Mouse (Mus musculus): ENCODE measurements around the gene Mrpl40. TPM values are rescaled to one million over a fixed set of nuclear protein-coding genes. Genes with fewer than 3 reads are reported as not detected.

Mrpl40 gene
- polyA plus RNA-seq (2014; fragmentation: Nextera tagmentation; extraction: Ambion mirVana): 86.4 and 92.8 TPM in 2 replicates

DNA sequence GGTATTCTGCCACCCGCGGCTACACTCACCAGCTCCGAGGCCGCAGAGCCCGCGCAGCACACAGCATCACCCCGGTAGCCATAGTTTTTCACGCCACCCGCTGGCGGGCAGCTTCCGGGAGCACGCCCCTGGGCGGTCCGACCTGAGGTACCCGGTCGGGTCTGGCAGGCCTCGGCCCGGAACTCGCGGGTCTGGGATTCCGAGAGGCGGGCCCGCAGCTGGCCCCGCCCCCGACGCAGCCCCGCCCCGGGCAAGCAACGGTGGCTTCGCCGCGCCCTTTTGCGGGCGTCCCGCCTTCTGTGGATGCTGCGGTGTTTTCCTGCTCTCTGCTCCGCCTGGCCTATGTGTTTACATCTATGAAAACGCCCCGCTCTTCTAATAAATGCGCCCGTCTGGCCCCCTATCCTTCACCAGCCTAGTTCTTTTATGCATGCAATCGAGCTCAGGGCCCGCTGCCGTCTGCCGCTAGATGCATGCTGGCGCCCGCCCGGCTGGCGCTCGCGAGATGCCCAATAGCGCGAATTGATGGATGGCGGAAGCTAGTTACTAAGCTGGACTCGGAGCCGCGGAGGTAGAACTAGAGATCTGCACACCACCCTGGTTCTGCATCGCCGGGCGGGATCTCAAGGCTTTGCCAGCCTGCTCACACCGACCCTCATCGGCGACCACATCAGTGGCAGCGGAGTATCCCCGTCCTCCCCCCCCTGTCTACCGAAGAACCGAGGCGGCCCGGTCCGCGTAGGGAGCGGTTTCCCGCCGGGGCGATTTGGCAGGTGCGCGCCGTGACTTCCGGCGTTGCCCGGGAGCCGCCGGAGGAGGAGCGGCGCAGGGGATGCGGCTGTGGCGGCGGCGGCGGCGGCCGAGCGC is at the start of gene Mrpl40, which contains the start of gene Hira:
Gene Mrpl40, minus strand, starts transcription at position 421 of the 867 bp plus-strand sequence.
Gene Hira, plus strand, starts transcription at position 596 of the 867 bp plus-strand sequence.
- H3K36me3 ChIP-seq (ENCODE audit: control insufficient read depth, insufficient read depth, low read length): peaks cover 10% of the 10 kb centered on the region; the same call in 1 of the 2 replicates

DNA sequence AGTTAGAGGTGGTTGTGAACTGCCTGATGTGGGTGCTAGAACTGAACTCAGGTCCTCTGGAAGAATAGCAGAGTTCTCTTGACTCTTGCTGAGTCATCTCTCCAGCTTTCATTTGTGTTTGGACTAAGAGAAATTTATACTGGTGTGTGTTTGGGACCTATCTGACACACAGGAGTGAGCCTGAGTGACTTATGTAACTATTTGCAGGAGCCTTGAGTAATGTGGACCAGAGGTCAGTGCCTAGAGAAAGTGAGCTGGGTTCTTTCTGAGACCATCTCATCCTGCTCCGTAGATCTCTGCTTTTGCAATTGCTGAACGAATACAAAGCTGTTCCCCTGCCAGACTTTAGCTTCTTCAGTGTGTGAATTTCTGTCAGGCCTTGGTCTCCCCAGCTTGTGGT is 45.1 kb upstream of the Mrpl40 start:
- H3K4me1 ChIP-seq (ENCODE audit: control insufficient read depth, insufficient read depth, low read length): no peaks in the 10 kb centered on the region
- no peak overlapping the region for H3K4me3 ChIP-seq (ENCODE audit: low read depth, low read length)
- ATAC-seq (ENCODE audit: low FRiP score): no peak
- H3K9me3 ChIP-seq (ENCODE audit: control insufficient read depth, low read length): no peaks in the 10 kb centered on the region
- no peaks in the 10 kb centered on the region for H3K27me3 ChIP-seq (ENCODE audit: control insufficient read depth, insufficient read depth, low read length)
- 90% methylated on average over 2 of the region's 2 CpGs for WGBS
- H3K27ac ChIP-seq (ENCODE audit: low read depth, low read length): no peak overlapping the region
- H3K36me3 ChIP-seq (ENCODE audit: control insufficient read depth, insufficient read depth, low read length): peaks cover 25% of the 10 kb centered on the region
- no peak overlapping the region for H3K9ac ChIP-seq (ENCODE audit: low read length)
- no peak overlapping the region for H3K4me2 ChIP-seq
- no peak for DNase-seq (ENCODE audit: low spot score, missing footprints)

More for the DNA sequence above, at the start of gene Mrpl40, which contains the start of gene Hira:
- WGBS: under 1% methylated on average over 92 of the region's 93 CpGs
- Histone ChIP-seq H3K9ac (ENCODE audit: low read length) (peak within 1 kb of the TSS; percentile 95), H3K27me3 (ENCODE audit: control insufficient read depth, insufficient read depth, low read length) (no peaks in the 10 kb centered on the region), H3K4me2 (peak within 1 kb of the TSS; percentile 74), H3K27ac (ENCODE audit: low read depth, low read length) (peak within 1 kb of the TSS; percentile 91), H3K4me3 (ENCODE audit: low read depth, low read length) (peak within 1 kb of the TSS; percentile 97), H3K9me3 (ENCODE audit: control insufficient read depth, low read length) (no peaks in the 10 kb centered on the region), H3K4me1 (ENCODE audit: control insufficient read depth, insufficient read depth, low read length) (peaks cover 8% of the 10 kb centered on the region)
- ATAC-seq (ENCODE audit: low FRiP score) (peak; percentile 94), DNase-seq (ENCODE audit: low spot score, missing footprints) (peak; percentile 99)

DNA sequence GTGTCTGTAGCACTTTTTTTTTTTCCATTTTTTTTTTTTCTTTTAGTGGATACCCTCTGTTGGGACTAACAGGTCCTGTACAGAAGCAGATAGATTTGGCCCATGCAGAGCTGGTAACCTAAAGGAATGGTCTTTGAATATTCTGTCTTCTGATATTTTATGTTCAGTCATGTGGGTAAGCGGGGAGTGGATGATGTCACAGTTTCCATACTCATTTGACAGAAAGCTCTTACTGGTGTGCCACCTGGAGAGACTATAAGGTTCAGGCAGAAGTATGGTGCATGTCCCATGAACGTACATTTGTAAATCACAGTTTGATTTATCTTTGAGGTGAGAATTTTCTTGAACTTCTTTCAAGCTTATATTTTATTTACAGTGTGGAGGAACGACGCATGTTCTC is 39.4 kb upstream of the Mrpl40 start:
- 94% methylated on average over 4 of the region's 4 CpGs for WGBS
- H3K27me3 ChIP-seq (ENCODE audit: control insufficient read depth, insufficient read depth, low read length): no peaks in the 10 kb centered on the region
- no peak overlapping the region for H3K9ac ChIP-seq (ENCODE audit: low read length)
- ATAC-seq (ENCODE audit: low FRiP score) (no peak), DNase-seq (ENCODE audit: low spot score, missing footprints) (no peak)
- H3K4me3 ChIP-seq (ENCODE audit: low read depth, low read length): no peak overlapping the region
- H3K9me3 ChIP-seq (ENCODE audit: control insufficient read depth, low read length): no peaks in the 10 kb centered on the region
- H3K36me3 ChIP-seq (ENCODE audit: control insufficient read depth, insufficient read depth, low read length): peaks cover 16% of the 10 kb centered on the region
- H3K4me1 ChIP-seq (ENCODE audit: control insufficient read depth, insufficient read depth, low read length): no peaks in the 10 kb centered on the region
- no peak overlapping the region for H3K4me2 ChIP-seq
- no peak overlapping the region for H3K27ac ChIP-seq (ENCODE audit: low read depth, low read length)

DNA sequence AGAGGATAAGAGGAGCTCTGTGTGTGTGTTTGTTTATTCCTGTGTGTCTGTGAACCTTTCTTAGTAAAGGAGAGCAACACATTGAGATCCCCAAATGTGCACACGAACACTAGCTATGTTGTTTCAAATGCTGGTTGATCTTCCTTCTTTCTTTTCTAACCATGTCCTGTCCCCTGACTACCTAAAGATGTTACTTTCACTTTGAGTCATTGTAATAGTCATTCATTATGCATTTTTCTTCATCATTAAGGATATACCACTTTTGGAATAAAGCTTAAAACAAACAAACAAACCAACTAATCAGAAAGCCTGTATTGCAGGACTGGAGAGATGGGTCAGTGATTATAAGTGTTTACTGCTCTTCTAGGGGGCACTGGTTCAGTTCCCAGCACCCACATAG is 29.0 kb upstream of the Mrpl40 start:
- Histone ChIP-seq H3K4me1 (ENCODE audit: control insufficient read depth, insufficient read depth, low read length) (no peaks in the 10 kb centered on the region), H3K9ac (ENCODE audit: low read length) (no peak overlapping the region), H3K27me3 (ENCODE audit: control insufficient read depth, insufficient read depth, low read length) (no peaks in the 10 kb centered on the region), H3K4me2 (no peak overlapping the region), H3K4me3 (ENCODE audit: low read depth, low read length) (no peak overlapping the region), H3K9me3 (ENCODE audit: control insufficient read depth, low read length) (no peaks in the 10 kb centered on the region), H3K27ac (ENCODE audit: low read depth, low read length) (no peak overlapping the region), H3K36me3 (ENCODE audit: control insufficient read depth, insufficient read depth, low read length) (peaks cover 12% of the 10 kb centered on the region; the same call in 1 of the 2 replicates)
- WGBS: 88% methylated on average over 1 of the region's 1 CpGs
- DNase-seq (ENCODE audit: low spot score, missing footprints): no peak
- ATAC-seq (ENCODE audit: low FRiP score): no peak

DNA sequence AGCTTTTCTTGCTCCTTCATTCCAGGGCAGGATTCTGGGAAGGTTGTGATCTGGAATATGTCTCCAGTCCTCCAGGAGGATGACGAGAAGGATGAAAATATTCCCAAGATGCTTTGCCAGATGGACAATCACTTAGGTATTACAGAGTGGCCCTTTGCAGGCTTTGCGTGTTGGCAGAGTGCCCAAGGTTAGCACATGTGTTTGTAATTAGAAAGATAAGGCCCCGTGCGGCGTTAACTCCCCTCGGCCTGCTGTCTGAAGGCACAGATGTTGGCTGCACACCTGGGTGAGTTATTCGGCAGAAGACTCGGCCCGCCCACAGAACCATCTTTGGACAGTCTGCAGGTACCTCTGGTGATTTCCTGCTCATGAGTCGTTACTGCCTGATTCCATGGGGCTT is 19.8 kb upstream of the Mrpl40 start:
- Histone ChIP-seq H3K4me3 (ENCODE audit: low read depth, low read length) (no peak overlapping the region), H3K4me1 (ENCODE audit: control insufficient read depth, insufficient read depth, low read length) (no peaks in the 10 kb centered on the region), H3K4me2 (no peak overlapping the region), H3K36me3 (ENCODE audit: control insufficient read depth, insufficient read depth, low read length) (peaks cover 10% of the 10 kb centered on the region), H3K9ac (ENCODE audit: low read length) (no peak overlapping the region), H3K27ac (ENCODE audit: low read depth, low read length) (no peak overlapping the region), H3K9me3 (ENCODE audit: control insufficient read depth, low read length) (no peaks in the 10 kb centered on the region), H3K27me3 (ENCODE audit: control insufficient read depth, insufficient read depth, low read length) (no peaks in the 10 kb centered on the region)
- 92% methylated on average over 10 of the region's 10 CpGs for WGBS
- peak; percentile 28 for DNase-seq (ENCODE audit: low spot score, missing footprints)
- no peak for ATAC-seq (ENCODE audit: low FRiP score)

DNA sequence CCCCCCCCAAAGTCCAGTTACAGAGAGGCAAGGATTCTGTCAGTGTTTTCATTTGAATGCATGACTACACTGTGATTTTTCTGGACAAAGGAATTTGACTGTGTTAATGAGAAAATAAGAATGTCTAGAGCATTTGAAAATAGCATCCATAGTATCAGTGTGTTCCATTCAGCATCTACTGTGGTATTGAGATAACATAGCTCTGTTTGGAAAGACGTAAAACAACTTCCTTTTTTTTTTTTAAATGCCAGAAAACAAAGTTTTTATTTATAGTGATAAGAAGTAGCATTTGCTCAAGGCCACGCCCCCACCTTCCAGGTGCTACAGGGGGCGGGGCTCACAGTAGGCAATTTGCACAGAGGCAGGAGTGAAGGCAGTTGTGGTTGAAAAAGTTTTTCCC is 18.6 kb upstream of the Mrpl40 start:
- no peak overlapping the region for H3K9ac ChIP-seq (ENCODE audit: low read length)
- H3K4me1 ChIP-seq (ENCODE audit: control insufficient read depth, insufficient read depth, low read length): no peaks in the 10 kb centered on the region
- WGBS: 85% methylated on average over 3 of the region's 3 CpGs
- no peak for ATAC-seq (ENCODE audit: low FRiP score)
- no peak overlapping the region for H3K27ac ChIP-seq (ENCODE audit: low read depth, low read length)
- H3K27me3 ChIP-seq (ENCODE audit: control insufficient read depth, insufficient read depth, low read length): no peaks in the 10 kb centered on the region
- H3K4me2 ChIP-seq: no peak overlapping the region
- H3K9me3 ChIP-seq (ENCODE audit: control insufficient read depth, low read length): no peaks in the 10 kb centered on the region
- peaks cover 10% of the 10 kb centered on the region for H3K36me3 ChIP-seq (ENCODE audit: control insufficient read depth, insufficient read depth, low read length)
- no peak for DNase-seq (ENCODE audit: low spot score, missing footprints)
- no peak overlapping the region for H3K4me3 ChIP-seq (ENCODE audit: low read depth, low read length)

DNA sequence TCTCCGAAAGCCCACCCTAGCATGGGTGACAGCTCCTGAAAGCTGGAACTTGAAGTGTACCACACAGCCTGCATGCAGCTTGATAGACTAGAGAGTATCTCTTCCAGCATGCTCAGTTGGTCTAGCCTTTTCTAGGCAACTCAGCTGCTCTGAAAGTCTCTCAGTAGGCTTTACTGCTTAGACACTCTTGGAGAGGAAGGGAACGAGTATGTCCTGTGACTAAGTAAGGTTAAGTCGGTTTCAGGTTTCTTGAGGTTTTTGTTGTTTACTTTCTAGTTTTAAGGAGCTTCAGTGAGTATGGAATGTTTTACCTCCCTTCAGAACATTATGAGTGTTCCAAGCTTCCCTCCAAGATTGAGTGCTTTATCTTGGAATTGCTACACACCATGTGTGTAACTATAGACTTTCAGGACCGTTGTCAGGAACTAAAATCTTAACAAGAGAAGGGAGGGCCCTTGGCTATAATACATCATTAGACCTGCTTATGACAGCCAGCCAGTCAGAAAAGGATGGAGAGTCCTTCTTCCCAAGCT is 17.2 kb upstream of the Mrpl40 start:
- H3K9me3 ChIP-seq (ENCODE audit: control insufficient read depth, low read length): no peaks in the 10 kb centered on the region
- no peak overlapping the region for H3K4me3 ChIP-seq (ENCODE audit: low read depth, low read length)
- H3K27ac ChIP-seq (ENCODE audit: low read depth, low read length): no peak overlapping the region
- H3K4me2 ChIP-seq: no peak overlapping the region
- peaks cover 10% of the 10 kb centered on the region for H3K36me3 ChIP-seq (ENCODE audit: control insufficient read depth, insufficient read depth, low read length)
- ATAC-seq (ENCODE audit: low FRiP score) (no peak), DNase-seq (ENCODE audit: low spot score, missing footprints) (peak; percentile 61)
- 89% methylated on average over 4 of the region's 4 CpGs for WGBS
- no peak overlapping the region for H3K9ac ChIP-seq (ENCODE audit: low read length)
- no peaks in the 10 kb centered on the region for H3K27me3 ChIP-seq (ENCODE audit: control insufficient read depth, insufficient read depth, low read length)
- no peaks in the 10 kb centered on the region for H3K4me1 ChIP-seq (ENCODE audit: control insufficient read depth, insufficient read depth, low read length)

DNA sequence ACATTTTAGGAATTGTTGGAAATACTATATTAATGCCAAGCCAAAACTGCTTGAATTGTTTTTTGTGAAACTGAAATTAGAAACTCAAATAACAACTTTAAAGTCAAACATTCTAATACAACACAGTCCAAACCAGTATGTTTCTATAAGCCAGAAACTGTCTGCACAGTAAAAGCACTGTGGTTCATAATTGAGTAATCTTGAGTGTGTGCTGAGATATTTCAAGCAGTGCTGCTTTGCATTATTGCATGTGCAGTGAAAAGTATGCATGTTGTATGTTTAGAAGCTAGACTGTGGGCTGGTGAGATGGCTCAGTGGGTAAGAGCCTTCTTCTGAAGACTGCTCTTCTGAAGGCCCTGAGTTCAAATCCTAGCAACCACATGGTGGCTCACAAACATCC is 7.4 kb upstream of the Mrpl40 start:
- no peak overlapping the region for H3K9ac ChIP-seq (ENCODE audit: low read length)
- no peak overlapping the region for H3K4me3 ChIP-seq (ENCODE audit: low read depth, low read length)
- H3K9me3 ChIP-seq (ENCODE audit: control insufficient read depth, low read length): no peaks in the 10 kb centered on the region
- H3K4me2 ChIP-seq: no peak overlapping the region
- ATAC-seq (ENCODE audit: low FRiP score): no peak
- DNase-seq (ENCODE audit: low spot score, missing footprints): no peak
- H3K36me3 ChIP-seq (ENCODE audit: control insufficient read depth, insufficient read depth, low read length): peaks cover 7% of the 10 kb centered on the region
- no peak overlapping the region for H3K27ac ChIP-seq (ENCODE audit: low read depth, low read length)
- no peaks in the 10 kb centered on the region for H3K27me3 ChIP-seq (ENCODE audit: control insufficient read depth, insufficient read depth, low read length)
- H3K4me1 ChIP-seq (ENCODE audit: control insufficient read depth, insufficient read depth, low read length): peaks cover 4% of the 10 kb centered on the region

DNA sequence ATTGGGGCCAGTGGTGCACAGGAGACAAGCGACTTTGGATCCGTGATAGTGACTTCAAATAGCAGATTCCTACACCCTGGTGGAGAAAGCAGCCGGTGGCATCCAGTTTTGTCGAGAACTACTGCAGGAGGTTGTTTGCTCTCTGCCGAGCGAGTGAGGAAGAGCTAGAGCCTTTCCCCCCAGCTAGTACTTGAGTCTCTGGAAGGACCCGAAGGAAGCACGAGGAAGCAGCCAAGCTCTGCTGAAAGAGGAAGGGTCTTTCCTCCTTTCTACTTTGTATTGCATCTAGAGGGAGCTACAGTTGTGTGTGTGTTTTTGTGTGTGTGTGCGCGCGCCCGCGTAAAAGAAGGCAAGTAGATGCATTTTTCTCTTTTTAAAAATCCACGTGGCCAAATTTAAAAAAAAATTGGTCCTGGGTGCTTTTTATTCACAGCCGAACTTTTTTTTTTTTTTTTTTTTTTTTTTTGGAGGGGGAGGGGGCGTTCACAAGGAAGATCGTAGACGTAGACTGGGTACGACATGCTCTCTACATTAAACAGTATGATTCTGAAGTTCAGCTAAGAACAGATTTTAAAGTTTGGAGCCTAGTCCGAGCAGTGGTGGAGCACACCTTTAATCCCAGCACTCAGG is 1.5 kb upstream of the Mrpl40 start:
- no peak for ATAC-seq (ENCODE audit: low FRiP score)

More for the DNA sequence above, 1.5 kb upstream of the Mrpl40 start:
- no peaks in the 10 kb centered on the region for H3K9me3 ChIP-seq (ENCODE audit: control insufficient read depth, low read length)
- H3K27ac ChIP-seq (ENCODE audit: low read depth, low read length): peak overlapping the region; percentile 91; the same call in 1 of the 2 replicates
- no peak for DNase-seq (ENCODE audit: low spot score, missing footprints)
- peaks cover 8% of the 10 kb centered on the region for H3K4me1 ChIP-seq (ENCODE audit: control insufficient read depth, insufficient read depth, low read length)
- peak overlapping the region; percentile 74 for H3K4me2 ChIP-seq
- peaks cover 9% of the 10 kb centered on the region for H3K36me3 ChIP-seq (ENCODE audit: control insufficient read depth, insufficient read depth, low read length)
- H3K27me3 ChIP-seq (ENCODE audit: control insufficient read depth, insufficient read depth, low read length): no peaks in the 10 kb centered on the region
- 36% methylated on average over 20 of the region's 20 CpGs for WGBS
- peak overlapping the region; percentile 95 for H3K9ac ChIP-seq (ENCODE audit: low read length)
- H3K4me3 ChIP-seq (ENCODE audit: low read depth, low read length): peak overlapping the region; percentile 97

Measured in midbrain, embryonic 11.5 days (tissue).